Mouse (Mus musculus) thymus, adult 2 months (tissue): ENCODE results near the gene Slc25a44.

Source experiments
- CTCF ChIP-seq: fragments of 200-500 bp; IDR thresholded peaks from 2 replicates; pipeline ENCODE4 v1.5.1; 2012; ENCODE audit warnings: mild to moderate bottlenecking, control low read depth, low read length, moderate library complexity, borderline replicate concordance; ENCODE audit not compliant: control insufficient read depth, poor library complexity, insufficient read depth; ENCODE audit errors: extremely low read depth
- POLR2A ChIP-seq: fragments of 200-500 bp; IDR thresholded peaks from 2 replicates; pipeline ENCODE4 v1.6.1; 2012; ENCODE audit warnings: mild to moderate bottlenecking, low read length, control low read depth, moderate library complexity; ENCODE audit not compliant: control insufficient read depth, poor library complexity, insufficient read depth; ENCODE audit errors: extremely low read depth

DNA sequence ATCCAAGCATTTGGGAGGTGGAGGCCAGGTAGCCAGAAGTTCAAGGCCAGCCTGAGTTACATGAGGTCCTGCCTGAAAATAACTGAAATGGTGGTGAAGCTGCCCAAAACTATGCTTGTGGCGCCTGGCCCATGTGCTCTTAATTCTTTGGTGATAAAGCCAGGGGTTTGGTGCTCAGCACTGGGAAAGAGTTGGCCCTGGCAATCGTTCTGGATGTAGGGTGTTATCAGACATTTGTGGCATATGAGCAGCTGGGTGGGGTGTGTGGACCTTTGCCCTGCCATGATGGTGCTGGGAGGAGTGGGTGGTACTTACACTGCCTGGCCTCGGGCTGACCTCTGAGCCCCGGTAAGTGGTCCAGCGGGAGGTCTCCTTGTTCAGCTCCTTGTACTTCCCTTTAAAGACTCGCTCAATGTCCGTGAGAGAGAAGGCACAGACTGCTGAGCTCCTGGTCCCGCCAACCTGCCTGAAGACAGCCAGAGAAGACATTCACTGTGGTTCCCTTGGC is 22.8 kb upstream of the Slc25a44 start:
- TF ChIP-seq POLR2A (no peak), CTCF (no peak)
